Mouse (Mus musculus): ENCODE data around the gene Dolk. TPM values are rescaled to one million over a fixed set of nuclear protein-coding genes. Genes with fewer than 3 reads are reported as not detected.
A peak's percentile ranks its signal among the peaks of the same experiment; 100 is the strongest.

Dolk gene
- polyA plus RNA-seq, 1 experiment from 2014 or later = 14.0 TPM

GRCm38 (mm10) chr2:30267466-30267865, 18.7 kb downstream of the Dolk start:
- H3K4me1 ChIP-seq (replicated peaks) = peaks cover 48% of the 10 kb centered on the region
- peak overlapping the region; percentile 32; the same call in 1 of the 2 replicates for H3K4me2 ChIP-seq
- H3K27ac ChIP-seq = peak overlapping the region; percentile 78; the same call in 1 of the 2 replicates
- no peak overlapping the region for H3K9ac ChIP-seq
- no peaks in the 10 kb centered on the region for H3K27me3 ChIP-seq
- DNase-seq (no peak), ATAC-seq (ENCODE audit: low read depth) (no peak)
- WGBS (ENCODE audit: insufficient replicate concordance) = 98% methylated on average over 2 of the region's 2 CpGs
- H3K9me3 ChIP-seq (replicated peaks) = no peaks in the 10 kb centered on the region
- H3K36me3 ChIP-seq = peaks cover 22% of the 10 kb centered on the region
- H3K4me3 ChIP-seq (replicated peaks) = 0 out of 2 replicates have a peak overlapping the region, but pooled peaks have one; percentile 23

- peak overlapping the region; percentile 78 for H3K27ac ChIP-seq
- no peaks in the 10 kb centered on the region for H3K27me3 ChIP-seq
- H3K4me3 ChIP-seq (replicated peaks) = peak overlapping the region; percentile 23
- ATAC-seq (ENCODE audit: low read depth) (peak; percentile 68), DNase-seq (peak; percentile 13)
- peaks cover 48% of the 10 kb centered on the region for H3K4me1 ChIP-seq (replicated peaks)
- 42% methylated on average over 4 of the region's 4 CpGs for WGBS (ENCODE audit: insufficient replicate concordance)
- H3K36me3 ChIP-seq = peaks cover 32% of the 10 kb centered on the region
- H3K4me2 ChIP-seq = peak overlapping the region; percentile 32
- H3K9ac ChIP-seq = peak overlapping the region; percentile 7; the same call in 1 of the 2 replicates
- no peaks in the 10 kb centered on the region for H3K9me3 ChIP-seq (replicated peaks)
These were observed 19.7 kb downstream of the Dolk start for GRCm38 (mm10) chr2:30266392-30266941.

- H3K27me3 ChIP-seq = no peaks in the 10 kb centered on the region
- H3K9me3 ChIP-seq (replicated peaks) = no peaks in the 10 kb centered on the region
- 65% methylated on average over 5 of the region's 5 CpGs for WGBS (ENCODE audit: insufficient replicate concordance)
- peaks cover 38% of the 10 kb centered on the region for H3K36me3 ChIP-seq
- H3K4me1 ChIP-seq (replicated peaks) = peaks cover 48% of the 10 kb centered on the region
- peak within 1 kb of the TSS; percentile 78 for H3K27ac ChIP-seq
- peak within 1 kb of the TSS; percentile 23 for H3K4me3 ChIP-seq (replicated peaks)
- H3K4me2 ChIP-seq = peak within 1 kb of the TSS; percentile 32
- peak within 1 kb of the TSS; percentile 7; the same call in 1 of the 2 replicates for H3K9ac ChIP-seq
- DNase-seq = no peak
- ATAC-seq (ENCODE audit: low read depth) = no peak
These were observed 20.3 kb downstream of the Dolk start, which contains the start of gene Phyhd1 for GRCm38 (mm10) chr2:30265767-30266253. Phyhd1 (plus strand) TSS chr2:30266203.

GRCm38 (mm10) chr2:30264671-30265519, 21.2 kb downstream of the Dolk start:
- peaks cover 47% of the 10 kb centered on the region for H3K4me1 ChIP-seq (replicated peaks)
- no peaks in the 10 kb centered on the region for H3K27me3 ChIP-seq
- H3K36me3 ChIP-seq = peaks cover 45% of the 10 kb centered on the region
- H3K4me2 ChIP-seq = no peak overlapping the region
- H3K9ac ChIP-seq = no peak overlapping the region
- no peaks in the 10 kb centered on the region for H3K9me3 ChIP-seq (replicated peaks)
- 79% methylated on average over 7 of the region's 7 CpGs for WGBS (ENCODE audit: insufficient replicate concordance)
- no peak overlapping the region for H3K4me3 ChIP-seq (replicated peaks)
- no peak for ATAC-seq (ENCODE audit: low read depth)
- H3K27ac ChIP-seq = peak overlapping the region; percentile 78
- DNase-seq = no peak

- H3K27ac ChIP-seq = no peak overlapping the region
- ATAC-seq (ENCODE audit: low read depth) = no peak
These were observed 22.3 kb downstream of the Dolk start for GRCm38 (mm10) chr2:30263811-30264210.

GRCm38 (mm10) chr2:30262840-30263441, 23.2 kb downstream of the Dolk start:
- DNase-seq = no peak
- no peaks in the 10 kb centered on the region for H3K27me3 ChIP-seq
- H3K9ac ChIP-seq = no peak overlapping the region
- no peak for ATAC-seq (ENCODE audit: low read depth)
- no peak overlapping the region for H3K27ac ChIP-seq
- H3K4me1 ChIP-seq (replicated peaks) = peaks cover 51% of the 10 kb centered on the region
- H3K4me3 ChIP-seq (replicated peaks) = no peak overlapping the region
- WGBS (ENCODE audit: insufficient replicate concordance) = 71% methylated on average over 4 of the region's 4 CpGs
- H3K36me3 ChIP-seq = peaks cover 65% of the 10 kb centered on the region
- H3K4me2 ChIP-seq = no peak overlapping the region
- H3K9me3 ChIP-seq (replicated peaks) = no peaks in the 10 kb centered on the region

More at GRCm38 (mm10) chr2:30263811-30264210, 22.3 kb downstream of the Dolk start:
- WGBS (ENCODE audit: insufficient replicate concordance) = 82% methylated on average over 6 of the region's 6 CpGs
- H3K9me3 ChIP-seq (replicated peaks) = no peaks in the 10 kb centered on the region
- DNase-seq = no peak
- peaks cover 56% of the 10 kb centered on the region for H3K36me3 ChIP-seq
- H3K4me2 ChIP-seq = no peak overlapping the region
- no peaks in the 10 kb centered on the region for H3K27me3 ChIP-seq
- no peak overlapping the region for H3K9ac ChIP-seq
- H3K4me1 ChIP-seq (replicated peaks) = peaks cover 50% of the 10 kb centered on the region
- no peak overlapping the region for H3K4me3 ChIP-seq (replicated peaks)

- 91% methylated on average over 18 of the region's 18 CpGs for WGBS (ENCODE audit: insufficient replicate concordance)
- no peak overlapping the region for H3K9ac ChIP-seq
- no peaks in the 10 kb centered on the region for H3K27me3 ChIP-seq
- peaks cover 55% of the 10 kb centered on the region for H3K4me1 ChIP-seq (replicated peaks)
- ATAC-seq (ENCODE audit: low read depth) (no peak), DNase-seq (no peak)
- H3K4me3 ChIP-seq (replicated peaks) = no peak overlapping the region
- peaks cover 72% of the 10 kb centered on the region for H3K36me3 ChIP-seq
- H3K9me3 ChIP-seq (replicated peaks) = no peaks in the 10 kb centered on the region
- no peak overlapping the region for H3K4me2 ChIP-seq
- no peak overlapping the region for H3K27ac ChIP-seq
These were observed 24.0 kb downstream of the Dolk start for GRCm38 (mm10) chr2:30261921-30262839.

- no peak overlapping the region for H3K4me2 ChIP-seq
- H3K9ac ChIP-seq = no peak overlapping the region
- ATAC-seq (ENCODE audit: low read depth) (no peak), DNase-seq (no peak)
- H3K27me3 ChIP-seq = no peaks in the 10 kb centered on the region
- peaks cover 48% of the 10 kb centered on the region for H3K4me1 ChIP-seq (replicated peaks)
- 73% methylated on average over 4 of the region's 4 CpGs for WGBS (ENCODE audit: insufficient replicate concordance)
- H3K36me3 ChIP-seq = peaks cover 82% of the 10 kb centered on the region
- H3K27ac ChIP-seq = no peak overlapping the region
- no peak overlapping the region for H3K4me3 ChIP-seq (replicated peaks)
- no peaks in the 10 kb centered on the region for H3K9me3 ChIP-seq (replicated peaks)
These were observed 24.9 kb downstream of the Dolk start for GRCm38 (mm10) chr2:30261064-30261736.

- Histone ChIP-seq H3K4me3 (replicated peaks) (no peak overlapping the region), H3K36me3 (peaks cover 93% of the 10 kb centered on the region), H3K9me3 (replicated peaks) (no peaks in the 10 kb centered on the region), H3K4me1 (replicated peaks) (peaks cover 34% of the 10 kb centered on the region), H3K4me2 (no peak overlapping the region), H3K27ac (0 out of 2 replicates have a peak overlapping the region, but pooled peaks have one; percentile 39), H3K9ac (no peak overlapping the region), H3K27me3 (no peaks in the 10 kb centered on the region)
- DNase-seq (no peak), ATAC-seq (ENCODE audit: low read depth) (no peak)
- 77% methylated on average over 15 of the region's 15 CpGs for WGBS (ENCODE audit: insufficient replicate concordance)
These were observed 26.7 kb downstream of the Dolk start for GRCm38 (mm10) chr2:30259131-30260064.
